Mouse (Mus musculus): Measurements from ENCODE around the gene Tbcd.

Tbcd gene

DNA sequence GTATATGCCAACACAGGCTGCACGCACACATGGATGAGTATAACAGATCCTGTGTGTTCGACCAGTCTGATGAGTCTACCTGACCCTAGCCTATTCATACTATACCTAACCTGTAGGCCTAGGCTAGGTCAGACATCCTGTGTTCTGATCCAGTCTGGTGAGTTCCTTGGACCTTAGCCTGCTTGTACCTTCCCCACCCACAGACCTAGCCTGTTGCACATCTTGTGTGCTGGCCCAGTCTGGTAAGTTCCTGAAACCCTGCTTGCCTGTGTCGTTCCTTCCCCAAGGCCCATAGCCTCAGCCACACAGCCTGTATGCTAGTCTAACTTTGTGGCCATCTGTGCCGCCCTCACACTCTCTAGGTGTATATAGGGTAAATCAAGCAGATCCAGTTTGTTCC is 112.5 kb downstream of the Tbcd start:
- DNase-seq (ENCODE audit: low read depth) = no peak

- DNase-seq (ENCODE audit: low read depth) = no peak
Measured at GRCm38 (mm10) chr11:121581856-121582255, 130.1 kb downstream of the Tbcd start.

- no peak for DNase-seq (ENCODE audit: low read depth)
Measured at GRCm38 (mm10) chr11:121597254-121597653, 145.5 kb downstream of the Tbcd start.

- no peak for DNase-seq (ENCODE audit: low read depth)
Measured at GRCm38 (mm10) chr11:121601422-121601821, 149.7 kb downstream of the Tbcd start.

DNA sequence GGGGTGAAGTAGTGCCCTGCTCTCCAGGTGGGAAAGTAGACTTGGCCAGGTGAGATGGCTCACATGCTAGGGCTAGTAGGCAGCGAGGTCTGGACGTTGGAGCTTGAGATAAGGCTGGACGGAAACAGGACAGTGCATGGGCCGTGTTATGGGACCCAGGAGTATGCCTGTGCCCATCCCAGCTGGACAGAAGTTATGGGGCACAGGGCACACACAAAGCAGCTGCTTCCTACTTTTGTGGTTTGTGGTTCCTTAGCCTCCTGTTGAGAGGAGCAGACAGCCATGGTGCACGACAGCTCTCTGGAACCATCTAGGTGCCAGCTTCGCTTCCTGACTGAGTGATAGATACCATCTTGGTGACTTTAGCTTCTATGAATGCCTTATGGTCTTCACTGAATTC is 153.9 kb downstream of the Tbcd start:
- no peak for DNase-seq (ENCODE audit: low read depth)

- DNase-seq (ENCODE audit: low read depth) = no peak
Measured at GRCm38 (mm10) chr11:121610976-121611375, 159.2 kb downstream of the Tbcd start.

DNA sequence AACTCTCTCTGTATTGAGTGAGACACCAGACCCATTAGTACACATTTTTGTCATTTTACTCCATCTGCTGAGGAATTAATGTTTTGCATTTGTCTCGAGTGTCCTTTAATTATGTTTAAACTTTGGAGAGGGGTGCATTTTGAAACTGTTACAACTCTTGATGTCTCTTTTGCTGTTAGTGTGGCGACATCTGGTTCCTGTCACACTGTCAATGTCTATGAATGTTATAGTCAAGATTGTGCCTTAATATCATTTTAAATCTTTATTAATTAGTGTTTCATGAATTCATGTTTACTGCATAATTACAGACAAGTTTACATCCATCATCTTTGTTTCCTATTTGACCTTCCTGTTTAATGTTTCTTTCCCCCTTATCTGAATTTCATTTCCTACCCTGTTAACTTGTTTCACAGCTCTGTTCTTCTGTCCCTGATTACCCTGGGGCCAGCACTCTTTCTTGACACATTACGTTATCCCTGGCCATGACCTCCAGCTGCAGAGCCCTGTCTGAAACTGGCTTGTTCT is 164.3 kb downstream of the Tbcd start:
- DNase-seq (ENCODE audit: low read depth) = no peak

GRCm38 (mm10) chr11:121616501-121616900 is 164.8 kb downstream of the Tbcd start:
- DNase-seq (ENCODE audit: low read depth) = no peak

DNA sequence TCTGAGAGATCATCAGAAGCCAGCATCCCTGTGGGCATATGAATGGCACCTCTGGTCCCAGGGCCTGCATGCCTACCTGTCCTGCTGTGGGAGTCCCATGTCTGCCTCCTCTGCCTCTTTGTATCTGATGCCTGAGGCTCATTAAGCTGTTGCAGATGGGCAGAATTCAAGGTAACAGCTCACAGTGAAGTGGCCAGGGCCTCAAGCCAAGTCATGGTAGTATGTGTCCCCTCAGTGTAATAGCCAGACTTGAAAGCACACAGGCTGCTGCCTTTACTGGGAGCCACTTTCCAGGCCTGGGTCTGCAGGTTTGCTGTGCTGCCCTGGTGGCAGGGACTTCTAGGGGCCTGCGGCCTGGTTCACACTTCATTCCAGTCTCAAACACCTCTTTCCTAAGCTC is 165.6 kb downstream of the Tbcd start:
- no peak for DNase-seq (ENCODE audit: low read depth)

GRCm38 (mm10) chr11:121625007-121625406 is 173.3 kb downstream of the Tbcd start:
- DNase-seq (ENCODE audit: low read depth) = no peak

- no peak for DNase-seq (ENCODE audit: low read depth)
Measured at GRCm38 (mm10) chr11:121627521-121627920, 175.8 kb downstream of the Tbcd start.

- no peak for DNase-seq (ENCODE audit: low read depth)
Measured at GRCm38 (mm10) chr11:121629529-121629928, 177.8 kb downstream of the Tbcd start.

GRCm38 (mm10) chr11:121630406-121630805 is 178.7 kb downstream of the Tbcd start:
- DNase-seq (ENCODE audit: low read depth) = peak; percentile 5

GRCm38 (mm10) chr11:121631410-121631809 is 179.7 kb downstream of the Tbcd start:
- no peak for DNase-seq (ENCODE audit: low read depth)

DNA sequence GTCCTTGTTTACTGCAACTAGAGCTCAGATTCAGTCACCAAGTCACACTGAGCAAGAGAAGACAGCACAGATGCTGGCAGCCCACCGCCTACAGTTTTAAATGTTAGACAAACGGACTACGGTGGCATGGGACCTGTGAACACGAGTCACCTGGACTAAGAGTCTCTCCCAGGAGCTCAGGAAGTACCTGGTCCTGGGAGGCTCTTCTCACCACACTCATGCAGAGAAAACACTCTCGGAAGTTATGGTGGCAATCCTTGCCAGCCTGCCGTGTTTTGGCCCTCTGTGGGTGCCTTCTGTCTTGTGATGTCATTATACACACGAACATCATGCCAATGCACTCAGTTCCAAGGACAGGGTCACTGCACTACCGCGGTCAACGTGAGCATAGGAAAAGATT is 184.9 kb downstream of the Tbcd start:
- no peak for DNase-seq (ENCODE audit: low read depth)

DNA sequence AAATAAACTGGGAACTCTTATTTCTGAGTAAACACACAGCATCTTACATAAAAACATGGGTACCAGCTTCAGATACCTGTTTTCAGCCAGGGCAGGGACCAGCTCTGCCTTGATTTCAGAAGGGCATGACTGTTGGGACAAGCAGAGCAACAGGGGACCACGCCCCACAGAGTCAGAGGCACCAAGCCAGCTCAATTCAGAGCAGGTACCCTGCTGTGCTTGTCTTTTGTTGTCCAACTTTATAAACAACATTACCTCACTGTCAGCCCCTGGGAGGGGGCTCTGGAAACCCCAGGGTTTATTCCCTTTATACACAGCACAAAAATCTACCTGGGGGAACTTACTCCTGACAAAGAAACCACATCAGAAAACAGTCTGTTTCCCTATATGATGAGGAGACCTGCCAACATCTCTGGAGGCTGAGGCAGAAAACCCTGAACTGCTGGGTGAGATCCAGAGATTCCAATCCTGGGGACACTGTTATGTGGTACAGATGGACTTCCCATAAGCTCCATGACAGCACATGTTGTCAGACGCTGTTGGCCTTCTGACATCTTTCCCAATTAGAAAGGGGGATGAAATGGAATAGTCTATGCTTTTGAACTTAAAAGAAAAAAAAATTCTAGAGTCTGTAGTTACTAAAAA is 189.9 kb downstream of the Tbcd start:
- no peak for DNase-seq (ENCODE audit: low read depth)

DNA sequence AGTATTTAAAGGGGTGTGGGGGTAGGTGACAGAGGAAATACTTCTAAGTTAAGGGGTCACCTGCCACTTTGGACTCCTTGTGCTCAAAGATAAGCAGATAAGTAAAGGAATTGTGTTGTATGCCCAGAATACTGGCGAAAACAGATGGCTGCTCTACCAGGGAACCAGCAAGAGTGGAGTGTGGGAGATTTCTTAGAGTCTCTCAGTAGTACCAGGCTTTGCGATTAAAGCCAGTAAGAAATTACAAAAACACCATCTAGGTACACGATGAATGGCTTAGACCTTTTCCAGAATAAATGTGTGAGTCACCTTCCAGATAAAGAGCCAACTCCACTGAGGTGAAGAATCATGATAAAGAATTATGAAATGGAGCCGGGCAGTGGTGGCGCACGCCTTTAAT is 193.6 kb downstream of the Tbcd start:
- DNase-seq (ENCODE audit: low read depth) = no peak

DNA sequence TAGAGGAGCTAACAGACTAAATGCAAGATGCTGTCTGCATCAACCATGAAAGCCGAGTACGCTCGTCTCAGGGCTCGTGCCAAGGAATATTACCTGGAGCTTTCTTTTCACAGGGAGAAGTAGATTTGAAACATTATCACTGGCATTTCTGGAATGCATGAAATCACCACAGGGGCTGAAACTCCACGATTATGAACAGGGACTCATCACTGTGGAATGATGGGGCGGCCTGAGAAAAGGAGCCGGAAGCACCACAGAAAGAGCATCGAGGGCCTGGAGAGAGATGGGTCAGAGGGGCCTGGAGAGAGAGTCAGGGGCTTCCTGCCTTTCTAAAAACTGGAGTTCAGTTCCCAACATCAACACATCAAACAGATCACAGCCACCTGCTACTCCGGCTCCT is 195.6 kb downstream of the Tbcd start:
- no peak for DNase-seq (ENCODE audit: low read depth)

DNA sequence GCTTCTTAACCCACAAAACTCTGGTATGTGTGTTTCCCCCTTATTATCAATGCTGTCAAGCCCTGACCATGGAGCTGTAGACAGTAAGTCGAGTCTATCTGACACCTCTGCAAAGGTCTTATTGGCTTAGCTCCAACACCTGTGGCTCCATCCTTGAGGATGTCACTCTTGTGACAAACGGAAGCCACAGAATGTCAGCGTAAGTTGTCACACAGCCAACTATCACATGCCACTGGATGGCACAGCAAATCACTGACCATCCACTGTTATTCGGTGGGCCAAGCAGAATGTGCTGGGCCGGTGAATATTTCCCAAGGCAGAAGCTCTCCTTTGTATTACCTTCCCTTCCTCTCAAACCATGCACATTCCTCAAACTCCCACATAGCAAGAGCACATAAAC is 196.4 kb downstream of the Tbcd start:
- DNase-seq (ENCODE audit: low read depth) = no peak

DNA sequence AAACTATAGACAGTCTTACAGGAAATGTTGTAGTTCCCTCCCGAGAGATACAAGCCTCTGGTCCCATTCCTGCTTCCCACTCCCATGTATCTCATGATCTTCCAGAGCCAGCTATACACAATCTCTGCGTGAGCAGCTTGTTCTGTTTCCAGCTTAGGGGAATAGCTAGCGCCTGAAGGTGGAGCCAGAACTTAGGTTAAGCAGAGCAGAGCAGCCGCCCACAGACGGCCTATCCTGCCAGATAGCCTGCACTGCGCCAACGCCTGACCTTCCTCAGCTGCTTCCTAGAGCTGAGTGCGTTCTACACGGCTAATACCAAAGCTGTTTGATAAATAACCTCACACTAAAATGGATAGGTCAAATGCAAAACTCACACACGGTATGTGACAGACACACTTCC is 198.2 kb downstream of the Tbcd start:
- DNase-seq (ENCODE audit: low read depth) = no peak

DNA sequence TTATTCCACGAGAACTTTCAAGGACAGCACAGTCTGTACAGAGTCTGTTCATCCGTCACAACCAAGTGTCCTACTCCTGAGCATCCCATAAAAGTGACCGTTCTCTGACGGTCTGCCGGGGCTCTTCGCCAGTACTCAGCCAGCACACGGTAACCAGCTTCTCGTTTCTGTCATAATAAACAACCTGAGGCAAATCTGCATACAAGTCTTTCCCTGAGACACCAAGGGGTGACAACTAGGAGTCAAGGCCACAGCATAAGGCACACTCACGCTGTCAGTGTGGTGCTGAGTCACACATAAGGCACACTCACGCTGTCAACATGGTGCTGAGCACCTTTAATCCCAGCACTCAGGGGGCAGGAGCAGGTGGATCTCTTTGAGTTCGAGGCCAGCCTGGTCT is 198.9 kb downstream of the Tbcd start:
- no peak for DNase-seq (ENCODE audit: low read depth)

DNA sequence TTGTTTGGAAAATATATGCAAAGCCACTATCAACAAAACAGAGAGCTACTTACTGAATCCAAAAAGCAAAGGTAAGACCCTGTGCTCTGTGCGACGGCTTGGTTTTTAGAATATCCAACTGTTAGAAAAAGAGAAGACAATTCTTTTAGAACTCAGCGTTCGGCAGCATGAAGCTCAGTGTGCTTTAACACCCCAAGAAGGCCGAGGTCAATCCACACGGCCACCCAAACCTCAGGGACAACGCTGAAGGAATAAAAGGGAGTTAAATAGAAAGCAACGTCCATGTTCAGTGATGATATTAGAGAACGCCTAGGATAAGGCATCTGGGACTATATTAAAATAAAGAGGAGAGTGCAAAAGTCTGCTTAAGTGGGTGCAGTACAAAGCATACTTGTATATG is 199.8 kb downstream of the Tbcd start:
- no peak for DNase-seq (ENCODE audit: low read depth)

DNA sequence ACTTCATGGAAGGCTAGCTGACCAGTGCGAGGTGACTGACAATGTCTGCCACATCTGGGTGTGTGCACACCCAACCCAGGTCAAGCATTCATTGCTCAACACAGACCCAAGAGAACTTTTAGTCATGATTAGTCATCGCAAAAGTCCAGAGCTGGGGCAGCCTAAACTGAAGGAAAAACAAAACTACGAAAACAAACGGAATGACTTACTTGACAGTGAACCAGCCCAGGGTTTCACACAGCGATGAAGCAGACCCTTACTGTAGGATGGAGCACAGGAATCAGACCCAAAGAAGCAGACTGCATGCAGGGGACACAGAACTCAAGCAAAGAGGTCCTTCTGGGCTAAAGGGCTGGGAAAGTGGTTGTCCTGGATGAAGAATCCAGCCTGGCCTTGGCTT is 200.2 kb downstream of the Tbcd start:
- DNase-seq (ENCODE audit: low read depth) = no peak

GRCm38 (mm10) chr11:121652547-121653305 is 201.0 kb downstream of the Tbcd start:
- peak; percentile 56 for DNase-seq (ENCODE audit: low read depth)

Measured in c-Kit-positive CD71-negative TER-119-negative erythroid progenitor cells, embryonic 14.5 days (primary cell).